8 mouse cellular contexts compared by ENCODE assay signal in the genomic region with DNA sequence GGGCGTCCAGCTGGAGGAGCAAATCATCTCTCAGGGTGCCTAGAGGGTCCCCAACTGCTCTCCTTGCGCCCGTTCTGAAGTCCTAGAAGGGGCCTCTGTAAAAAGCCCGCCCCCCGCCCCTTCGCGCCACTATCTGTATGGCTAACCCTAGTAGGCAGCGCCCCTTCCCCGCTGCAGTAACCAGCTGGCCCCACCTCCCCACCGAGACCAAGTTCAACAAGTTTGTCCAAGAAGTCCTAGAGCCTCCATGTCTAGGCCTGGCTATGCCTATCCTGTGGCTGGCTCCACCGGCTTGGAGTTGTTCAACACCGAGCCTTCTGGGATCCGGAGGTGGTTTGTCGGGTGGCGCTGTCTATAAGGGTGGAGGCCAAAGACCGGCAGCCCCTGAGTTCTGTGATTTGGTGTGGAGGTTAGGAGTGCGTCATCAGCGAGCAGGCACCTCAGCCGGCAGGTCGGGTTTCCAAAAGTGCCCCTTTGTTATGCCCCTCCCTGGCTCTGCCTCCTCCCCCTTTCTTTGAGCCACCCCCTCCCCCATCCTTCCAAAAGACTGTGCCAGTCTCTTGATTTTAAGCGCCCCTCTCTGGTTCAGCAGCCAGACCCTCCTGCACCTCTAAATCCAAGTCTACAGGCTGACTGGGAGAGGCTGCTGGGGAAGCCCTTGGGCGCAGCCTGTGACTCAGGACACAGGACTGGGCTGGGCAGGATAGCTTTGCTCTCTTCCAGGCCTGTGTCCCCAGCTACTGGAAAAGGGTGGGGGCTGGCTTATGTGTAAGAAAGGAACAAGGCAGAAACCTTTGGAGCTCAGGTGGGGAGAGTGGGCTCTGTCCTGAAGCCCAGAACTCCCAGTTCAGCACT. TPM values are rescaled to one million over a fixed set of nuclear protein-coding genes. Genes with fewer than 3 reads are reported as not detected.
DNase-seq lines count a peak whose midpoint lies in the region; ATAC-seq lines count a peak whose summit lies in the region.

No protein-coding gene starts in this region.

- H3K27ac ChIP-seq in kidney, embryonic 15.5 days = peak overlapping the region; percentile 90

- peaks cover 39% of the 10 kb centered on the region for H3K27me3 ChIP-seq in kidney, embryonic 15.5 days

- peak overlapping the region; percentile 90 for H3K4me2 ChIP-seq in kidney, embryonic 15.5 days

- H3K9ac ChIP-seq in kidney, embryonic 15.5 days = peak overlapping the region; percentile 62

- H3K9me3 ChIP-seq in kidney, embryonic 15.5 days (replicated peaks) = no peaks in the 10 kb centered on the region

- peak; percentile 10 for ATAC-seq in CD4-positive, CD25-positive, alpha-beta regulatory T cell, adult 4 months
- ATAC-seq in kidney, embryonic 15.5 days (replicated peaks; ENCODE audit: low FRiP score) = peak; percentile 79

- DNase-seq in adrenal gland, adult (ENCODE audit: inconsistent age in 2 of 2, low spot score in 1 of 2) = peak; percentile 66 to 87
- DNase-seq in adrenal gland, postnatal 4 days (ENCODE audit: low spot score in 2 of 2) = no peak
- peak; percentile 71 to 76 for DNase-seq in cerebellum, postnatal 10 days
- DNase-seq in gastrocnemius, postnatal 25 days = peak; percentile 41
- peak; percentile 67 for DNase-seq in mesoderm, embryonic 11.5 days (ENCODE audit: low read depth, low spot score)
- no peak for DNase-seq in frontal cortex, postnatal 25 days (ENCODE audit: low spot score in 2 of 2)

- peaks cover 36% of the 10 kb centered on the region for H3K4me1 ChIP-seq in kidney, embryonic 15.5 days

- 2% methylated on average over 22 of the region's 22 CpGs for WGBS in kidney, embryonic 15.5 days

- peak overlapping the region; percentile 83 for H3K4me3 ChIP-seq in kidney, embryonic 15.5 days (replicated peaks)

- H3K36me3 ChIP-seq in kidney, embryonic 15.5 days = peaks cover 17% of the 10 kb centered on the region

RNA-seq across cellular contexts. Expression of gene Pacsin3, which starts 1.6 kb away (rescaled TPM):
- total RNA-seq in adrenal gland, postnatal 4 days (2021) = 100 to 1,000 TPM; 111 to 112 TPM
- 1 to 10 TPM in 1 of 2 experiments, under 1 TPM in 1; 0.69 to 1.4 TPM for polyA plus RNA-seq in CD4-positive, CD25-positive, alpha-beta regulatory T cell, adult 4 months (2017; shearing (Covaris generic))
- 100 to 1,000 TPM; 265 to 364 TPM for total RNA-seq in gastrocnemius, postnatal 25 days (2021)
- polyA plus RNA-seq in kidney, embryonic 15.5 days (2015; fragmentation: Nextera tagmentation; extraction: Ambion mirVana) = 39.9 and 40.3 TPM in 2 replicates

RNA-seq across cellular contexts. Expression of gene Arfgap2, which starts 7.4 kb away (rescaled TPM):
- total RNA-seq in adrenal gland, postnatal 4 days (2021) = 100 to 1,000 TPM; 112 to 119 TPM
- 100 to 1,000 TPM in 1 of 2 experiments, 10 to 100 TPM in 1; 87.2 to 143 TPM for polyA plus RNA-seq in CD4-positive, CD25-positive, alpha-beta regulatory T cell, adult 4 months (2017; shearing (Covaris generic))
- 100 to 1,000 TPM; 100 to 119 TPM for total RNA-seq in gastrocnemius, postnatal 25 days (2021)
- polyA plus RNA-seq in kidney, embryonic 15.5 days (2015; fragmentation: Nextera tagmentation; extraction: Ambion mirVana) = 86.6 and 92.2 TPM in 2 replicates

RNA-seq across cellular contexts. Expression of gene Ddb2, which starts 20.6 kb away (rescaled TPM):
- 10 to 100 TPM; 19.1 to 19.7 TPM for total RNA-seq in adrenal gland, postnatal 4 days (2021)
- polyA plus RNA-seq in CD4-positive, CD25-positive, alpha-beta regulatory T cell, adult 4 months (2017; shearing (Covaris generic)) = 10 to 100 TPM; 79.4 to 79.5 TPM
- 1 to 10 TPM; 2.2 to 2.6 TPM for total RNA-seq in gastrocnemius, postnatal 25 days (2021)
- 16.2 and 17.0 TPM in 2 replicates for polyA plus RNA-seq in kidney, embryonic 15.5 days (2015; fragmentation: Nextera tagmentation; extraction: Ambion mirVana)

RNA-seq across cellular contexts. Expression of gene Acp2, which starts 54.7 kb away (rescaled TPM):
- total RNA-seq in adrenal gland, postnatal 4 days (2021) = 10 to 100 TPM; 47.3 TPM
- polyA plus RNA-seq in CD4-positive, CD25-positive, alpha-beta regulatory T cell, adult 4 months (2017; shearing (Covaris generic)) = 10 to 100 TPM; 17.9 to 25.7 TPM
- total RNA-seq in gastrocnemius, postnatal 25 days (2021) = 10 to 100 TPM; 11.7 to 12.6 TPM
- polyA plus RNA-seq in kidney, embryonic 15.5 days (2015; fragmentation: Nextera tagmentation; extraction: Ambion mirVana) = 27.1 and 27.3 TPM in 2 replicates

RNA-seq across cellular contexts. Expression of gene Nr1h3, which starts 54.7 kb away (rescaled TPM):
- 10 to 100 TPM; 10.3 to 11.5 TPM for total RNA-seq in adrenal gland, postnatal 4 days (2021)
- 1 to 10 TPM; 1.4 to 1.8 TPM for polyA plus RNA-seq in CD4-positive, CD25-positive, alpha-beta regulatory T cell, adult 4 months (2017; shearing (Covaris generic))
- 10 to 100 TPM; 15.6 to 16.7 TPM for total RNA-seq in gastrocnemius, postnatal 25 days (2021)
- polyA plus RNA-seq in kidney, embryonic 15.5 days (2015; fragmentation: Nextera tagmentation; extraction: Ambion mirVana) = 2.2 and 3.3 TPM in 2 replicates

Comparison
In these comparisons a context has a peak if more than half of its experiments do, and no peak if none do; other contexts are left out.
1. DNase-seq: peak in adrenal gland, adult (2 of 2), cerebellum, postnatal 10 days (2 of 2), gastrocnemius, postnatal 25 days (single experiment) and mesoderm, embryonic 11.5 days (single experiment); none in adrenal gland, postnatal 4 days (0 of 2) and frontal cortex, postnatal 25 days (0 of 2).
2. RNA of gene Ddb2, which starts 20.6 kb away (total RNA-seq): 19.1 to 19.7 TPM in adrenal gland, postnatal 4 days; 2.2 to 2.6 TPM in gastrocnemius, postnatal 25 days; every median in the first group is over 4 times any median in the second.